Mouse (Mus musculus) lung, postnatal 0 days (tissue): ENCODE results near the gene Nek4.

Source experiments
- CTCF ChIP-seq: IDR thresholded peaks from 2 replicates; pipeline ENCODE4 v1.5.1; 2016; ENCODE audit warnings: antibody characterized with exemption, mild to moderate bottlenecking
- EP300 ChIP-seq: IDR thresholded peaks from 2 replicates; pipeline ENCODE4 v1.6.1; 2016; ENCODE audit warnings: antibody characterized with exemption, mild to moderate bottlenecking, control low read depth

- TF ChIP-seq CTCF (no peak), EP300 (no peak)
These were observed 50.4 kb downstream of the Nek4 start, which contains the start of the genes Glt8d1 and Spcs1 for GRCm38 (mm10) chr14:31001307-31002205.
